Mouse (Mus musculus) ES-E14 (cell line): ENCODE results near the gene 1700034J05Rik. TPM values are rescaled to one million over a fixed set of nuclear protein-coding genes. Genes with fewer than 3 reads are reported as not detected.

Experiments used
- DNase-seq: peaks from one replicate; pipeline ENCODE4 v3.0.0-alpha.2; 2013; ENCODE audit warnings: low read depth, low spot score
- H3K27ac ChIP-seq: 2 replicates; pipeline ENCODE4 v1.5.1; 2012; ENCODE audit warnings: low read depth, mild to moderate bottlenecking, low read length, moderate library complexity, mixed read lengths; ENCODE audit not compliant: poor library complexity, insufficient read depth, severe bottlenecking
- H3K36me3 ChIP-seq: 2 replicates; pipeline ENCODE4 v1.6.1; 2012; ENCODE audit warnings: mild to moderate bottlenecking, low read length, moderate library complexity, mixed read lengths; ENCODE audit not compliant: control insufficient read depth, poor library complexity, insufficient read depth, severe bottlenecking
- H3K4me1 ChIP-seq, 2 experiments: fragments of 150-350 bp in 1 of 2; sonication (generic) in 1 of 2; 2 replicates each; pipeline ENCODE4 v1.6.1; 2012; ENCODE audit warnings: low read length in 2 of 2, mild to moderate bottlenecking in 1 of 2, mixed read lengths in 1 of 2; ENCODE audit not compliant: control insufficient read depth in 2 of 2, insufficient read depth in 2 of 2, poor library complexity in 1 of 2
- H3K4me3 ChIP-seq, 2 experiments: fragments of 150-350 bp in 1 of 2; sonication (generic) in 1 of 2; 2 replicates each; pipeline ENCODE4 v1.5.1; 2012; ENCODE audit warnings: low read length in 2 of 2, low read depth in 1 of 2, mild to moderate bottlenecking in 1 of 2, mixed read lengths in 1 of 2; ENCODE audit not compliant: insufficient read depth in 1 of 2, poor library complexity in 1 of 2, severe bottlenecking in 1 of 2
- H3K9ac ChIP-seq: 2 replicates; pipeline ENCODE4 v1.6.1; 2012; ENCODE audit warnings: low read depth, mild to moderate bottlenecking, low read length, mixed read lengths; ENCODE audit not compliant: poor library complexity, insufficient read depth, severe bottlenecking
- H3K9me3 ChIP-seq: fragments of 150-350 bp; sonication (generic); 2 replicates; pipeline ENCODE4 v1.6.1; 2012; ENCODE audit warnings: low read depth, mild to moderate bottlenecking, low read length; ENCODE audit not compliant: control insufficient read depth, insufficient read depth
- CHD2 ChIP-seq: IDR thresholded peaks from 2 replicates; pipeline ENCODE4 v1.6.1; 2014; ENCODE audit warnings: mild to moderate bottlenecking, low read depth, low read length, inconsistent platforms
- HCFC1 ChIP-seq: IDR thresholded peaks from 2 replicates; pipeline ENCODE4 v1.6.1; 2012; ENCODE audit warnings: low read length, inconsistent platforms, borderline replicate concordance; ENCODE audit not compliant: insufficient read depth
- MAFK ChIP-seq: IDR thresholded peaks from 2 replicates; pipeline ENCODE4 v1.6.1; 2014; ENCODE audit warnings: mild to moderate bottlenecking, low read depth, low read length, inconsistent platforms; ENCODE audit not compliant: insufficient read depth
- ZC3H11A ChIP-seq: IDR thresholded peaks from 2 replicates; pipeline ENCODE4 v1.6.1; 2012; ENCODE audit warnings: low read depth, mild to moderate bottlenecking, inconsistent platforms, low read length, borderline replicate concordance
- ZNF384 ChIP-seq: IDR thresholded peaks from 2 replicates; pipeline ENCODE4 v1.6.1; 2012; ENCODE audit warnings: low read depth, low read length, inconsistent platforms
- in situ Hi-C, 2 experiments: fragments of 600-800 bp; cut with MboI; formaldehyde crosslinking; loops; one replicate each; pipeline ENCODE4 v1.15.1; 2025; ENCODE audit warnings: low sequenced_read_pairs in 2 of 2, inconsistent platforms in 1 of 2; ENCODE audit not compliant: unreplicated experiment in 2 of 2
- total RNA-seq: library from RNA; depleted of rRNA; stranded (reverse); fragments of 300-350 nt; gene quantifications from 2 replicates; pipeline ENCODE4 v1.2.3, GENCODE M21; 2012

Gene 1700034J05Rik
- total RNA-seq, 1 experiment: 0.22 TPM

GRCm38 (mm10) chr6:146973406-146973805 lies 19.2 kb upstream of the 1700034J05Rik start:
- DNase-seq: no peak
- no peaks in the 10 kb centered on the region for H3K4me1 ChIP-seq
- no peak overlapping the region for H3K27ac ChIP-seq
- no peaks in the 10 kb centered on the region; the same call in 1 of the 2 replicates for H3K36me3 ChIP-seq
- in situ Hi-C loops: no loop called here
- no peak overlapping the region for H3K9ac ChIP-seq
- H3K9me3 ChIP-seq: no peaks in the 10 kb centered on the region
- no peak for TF ChIP-seq MAFK
- TF ChIP-seq ZC3H11A: no peak
- TF ChIP-seq CHD2: no peak
- TF ChIP-seq HCFC1: no peak
- no peak for TF ChIP-seq ZNF384
- no peak overlapping the region for H3K4me3 ChIP-seq

- H3K36me3 ChIP-seq: no peaks in the 10 kb centered on the region; the same call in 1 of the 2 replicates
- no peaks in the 10 kb centered on the region for H3K4me1 ChIP-seq
- TF ChIP-seq HCFC1 (no peak), CHD2 (no peak), ZC3H11A (no peak), ZNF384 (no peak), MAFK (no peak)
- H3K9me3 ChIP-seq: no peaks in the 10 kb centered on the region
- no peak for DNase-seq
- H3K27ac ChIP-seq: no peak overlapping the region
- H3K4me3 ChIP-seq: no peak overlapping the region
- in situ Hi-C loops: no loop called here
- H3K9ac ChIP-seq: no peak overlapping the region
Observed at GRCm38 (mm10) chr6:146972740-146973139, 18.5 kb upstream of the 1700034J05Rik start.

GRCm38 (mm10) chr6:146972009-146972408 lies 17.8 kb upstream of the 1700034J05Rik start:
- no peak for DNase-seq
- no peak overlapping the region for H3K27ac ChIP-seq
- no peaks in the 10 kb centered on the region; the same call in 1 of the 2 replicates for H3K36me3 ChIP-seq
- H3K4me1 ChIP-seq: no peaks in the 10 kb centered on the region
- TF ChIP-seq MAFK: no peak
- no peak for TF ChIP-seq CHD2
- no peak for TF ChIP-seq HCFC1
- no peak for TF ChIP-seq ZC3H11A
- TF ChIP-seq ZNF384: no peak
- no peaks in the 10 kb centered on the region for H3K9me3 ChIP-seq
- in situ Hi-C loops: no loop called here
- no peak overlapping the region for H3K4me3 ChIP-seq
- H3K9ac ChIP-seq: no peak overlapping the region

GRCm38 (mm10) chr6:146971366-146971765 lies 17.1 kb upstream of the 1700034J05Rik start:
- no peak overlapping the region for H3K27ac ChIP-seq
- H3K4me3 ChIP-seq: no peak overlapping the region
- no peak overlapping the region for H3K9ac ChIP-seq
- no peak for TF ChIP-seq HCFC1
- TF ChIP-seq ZNF384: no peak
- TF ChIP-seq MAFK: no peak
- no peak for TF ChIP-seq CHD2
- TF ChIP-seq ZC3H11A: no peak
- no peaks in the 10 kb centered on the region for H3K9me3 ChIP-seq
- no peaks in the 10 kb centered on the region; the same call in 1 of the 2 replicates for H3K36me3 ChIP-seq
- in situ Hi-C loops: no loop called here
- DNase-seq: no peak
- H3K4me1 ChIP-seq: peaks cover 0 to 2% of the 10 kb centered on the region in 2 experiments; a peak in 1 of 4 replicates

GRCm38 (mm10) chr6:146970811-146971210 lies 16.6 kb upstream of the 1700034J05Rik start:
- in situ Hi-C loops: no loop called here
- DNase-seq: no peak
- no peak overlapping the region for H3K4me3 ChIP-seq
- no peaks in the 10 kb centered on the region for H3K9me3 ChIP-seq
- no peak for TF ChIP-seq ZC3H11A
- TF ChIP-seq HCFC1: no peak
- TF ChIP-seq MAFK: no peak
- no peak for TF ChIP-seq CHD2
- TF ChIP-seq ZNF384: no peak
- peaks cover 0 to 4% of the 10 kb centered on the region in 2 experiments; a peak in 1 of 4 replicates for H3K4me1 ChIP-seq
- H3K9ac ChIP-seq: no peak overlapping the region
- no peaks in the 10 kb centered on the region for H3K36me3 ChIP-seq
- H3K27ac ChIP-seq: no peak overlapping the region
